Mouse (Mus musculus) lung, postnatal 0 days (tissue): ENCODE data around the gene Dhrs11.

Experiments used
- CTCF ChIP-seq: IDR thresholded peaks from 2 replicates; pipeline ENCODE4 v1.5.1; 2016; ENCODE audit warnings: antibody characterized with exemption, mild to moderate bottlenecking
- EP300 ChIP-seq: IDR thresholded peaks from 2 replicates; pipeline ENCODE4 v1.6.1; 2016; ENCODE audit warnings: antibody characterized with exemption, mild to moderate bottlenecking, control low read depth

GRCm38 (mm10) chr11:84871046-84871445, 42.3 kb upstream of the Dhrs11 start:
- no peak for TF ChIP-seq EP300
- no peak for TF ChIP-seq CTCF
